Mouse (Mus musculus): Measurements from ENCODE around the gene Stra6. TPM values are rescaled to one million over a fixed set of nuclear protein-coding genes. Genes with fewer than 3 reads are reported as not detected.

The Stra6 gene
- total RNA-seq, 2 experiments from 2014 or later, result 1.1 to 1.5 TPM

DNA sequence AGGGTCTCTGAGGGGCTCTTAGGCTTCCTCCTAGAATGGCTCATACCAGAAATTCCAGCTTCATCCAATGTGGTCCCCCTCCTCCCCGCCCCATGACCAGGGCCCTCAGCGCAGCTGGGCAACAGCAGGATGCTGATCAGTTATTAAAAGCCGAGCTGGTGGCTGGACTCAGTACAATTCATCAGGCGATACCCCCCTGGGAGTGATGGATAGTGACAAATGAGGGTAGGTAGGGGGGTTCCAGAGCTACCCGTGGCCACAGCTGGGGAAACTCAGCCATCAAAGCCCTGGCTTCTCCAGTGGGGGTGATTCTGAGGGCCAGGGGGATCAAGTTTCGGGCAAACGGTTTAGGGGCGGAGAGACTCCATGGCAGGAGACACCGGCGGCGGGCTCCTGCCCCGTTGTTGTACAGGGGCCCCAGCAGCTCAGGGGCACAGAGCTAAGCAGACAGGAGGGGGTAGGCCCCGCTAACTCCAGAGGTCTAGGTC lies 65.4 kb downstream of the Stra6 start:
- no peak for DNase-seq (ENCODE audit: low spot score in 2 of 2)

- no peak for DNase-seq (ENCODE audit: low spot score in 2 of 2)
Measured at GRCm38 (mm10) chr9:58129508-58129907, 65.9 kb downstream of the Stra6 start.

- no peak for DNase-seq (ENCODE audit: low spot score in 2 of 2)
Measured at GRCm38 (mm10) chr9:58130909-58131308, 67.3 kb downstream of the Stra6 start.

GRCm38 (mm10) chr9:58131735-58132134 lies 68.1 kb downstream of the Stra6 start:
- no peak for DNase-seq (ENCODE audit: low spot score in 2 of 2)

DNA sequence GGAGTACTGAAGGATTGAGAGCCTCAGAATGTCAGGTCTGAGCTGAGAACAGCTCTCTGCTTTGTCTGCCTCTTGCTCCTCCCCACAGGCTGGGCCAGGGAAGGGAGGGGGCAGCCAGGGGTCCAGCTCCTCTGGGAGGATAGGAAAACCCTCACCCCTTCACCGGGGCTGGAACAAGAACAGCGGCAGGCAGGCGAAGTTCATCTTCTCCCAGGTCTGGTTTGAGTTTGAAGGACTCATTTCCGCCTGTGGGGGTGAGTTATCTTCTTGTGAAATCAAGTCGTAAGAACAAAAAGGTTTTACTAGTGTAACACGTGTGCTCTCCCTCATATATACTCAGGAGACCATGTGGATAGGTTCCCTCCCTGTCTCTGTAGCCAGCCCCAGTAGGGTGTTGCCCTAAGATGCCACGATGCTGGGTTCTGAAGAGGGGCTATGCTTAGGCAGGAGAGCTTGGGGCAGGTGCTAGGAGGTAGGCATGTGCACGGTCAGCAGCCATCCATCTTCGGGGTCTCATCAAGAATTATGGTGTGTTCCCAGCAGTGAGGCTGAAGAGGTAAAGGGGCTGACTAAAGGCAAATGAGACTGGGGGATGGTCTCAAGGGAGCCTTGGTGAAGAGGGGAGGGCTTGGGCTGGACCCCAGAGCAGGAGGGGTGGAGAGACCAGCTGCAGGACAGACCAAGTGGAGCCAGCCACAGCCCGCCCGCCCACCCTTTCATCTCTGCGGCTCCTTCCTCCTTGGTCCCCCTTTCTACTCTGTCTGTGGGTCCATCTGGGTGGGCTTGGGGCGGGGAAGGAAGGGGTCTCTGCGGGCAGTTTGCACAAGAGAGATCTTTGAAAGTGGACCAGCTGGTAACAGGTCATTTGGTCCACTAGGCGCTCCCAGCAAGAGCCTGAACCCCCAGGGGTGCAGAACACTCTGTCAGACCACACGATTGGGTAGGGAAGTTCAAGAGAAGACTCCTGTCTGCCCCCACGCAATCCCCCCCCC lies 70.6 kb downstream of the Stra6 start:
- no peak for DNase-seq (ENCODE audit: low spot score in 2 of 2)

DNA sequence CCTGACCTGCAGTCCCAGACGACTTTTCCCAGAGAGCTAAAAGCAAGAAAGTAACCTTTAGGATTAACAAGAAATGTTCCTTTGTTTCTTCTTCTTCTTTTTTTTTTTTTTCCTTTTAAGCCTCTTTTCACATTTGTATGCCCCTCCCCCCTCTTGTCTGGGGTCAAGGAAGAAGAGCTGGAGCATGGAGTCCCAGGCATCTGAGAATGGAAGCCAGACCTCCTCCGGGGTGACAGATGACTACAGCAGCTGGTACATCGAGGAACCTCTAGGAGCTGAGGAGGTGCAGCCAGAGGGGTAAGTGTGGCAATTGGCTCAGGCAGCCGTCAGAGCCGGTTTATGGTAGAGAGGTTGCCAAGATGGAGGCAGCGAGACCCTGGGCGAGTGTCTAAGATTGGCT lies 71.3 kb downstream of the Stra6 start:
- DNase-seq (ENCODE audit: low spot score in 2 of 2), result no peak

GRCm38 (mm10) chr9:58135921-58136321 lies 72.3 kb downstream of the Stra6 start:
- DNase-seq (ENCODE audit: low spot score in 2 of 2), result no peak

DNA sequence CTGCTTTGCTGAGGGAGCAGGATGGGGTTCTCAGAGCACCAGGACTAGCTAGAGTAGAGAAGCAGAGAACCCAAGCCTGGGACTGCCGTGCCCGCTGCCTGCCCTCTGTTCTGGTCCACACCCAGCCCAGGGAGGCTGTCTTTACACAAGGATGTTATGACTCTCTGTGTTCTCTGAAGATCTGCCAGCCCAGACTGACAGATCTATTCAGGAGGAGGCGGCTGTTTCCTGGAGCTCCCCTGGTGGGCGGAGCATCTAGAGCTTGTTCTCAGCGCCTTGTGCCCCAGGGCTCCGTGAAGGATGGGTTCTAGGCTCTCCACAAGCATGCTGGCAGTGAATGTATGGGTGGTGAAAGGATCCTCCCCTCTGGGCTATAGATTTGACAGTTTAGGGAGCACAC lies 76.4 kb downstream of the Stra6 start:
- DNase-seq (ENCODE audit: low spot score in 2 of 2), result no peak

- no peak for DNase-seq (ENCODE audit: low spot score in 2 of 2)
Measured at GRCm38 (mm10) chr9:58143419-58143818, 79.8 kb downstream of the Stra6 start.

DNA sequence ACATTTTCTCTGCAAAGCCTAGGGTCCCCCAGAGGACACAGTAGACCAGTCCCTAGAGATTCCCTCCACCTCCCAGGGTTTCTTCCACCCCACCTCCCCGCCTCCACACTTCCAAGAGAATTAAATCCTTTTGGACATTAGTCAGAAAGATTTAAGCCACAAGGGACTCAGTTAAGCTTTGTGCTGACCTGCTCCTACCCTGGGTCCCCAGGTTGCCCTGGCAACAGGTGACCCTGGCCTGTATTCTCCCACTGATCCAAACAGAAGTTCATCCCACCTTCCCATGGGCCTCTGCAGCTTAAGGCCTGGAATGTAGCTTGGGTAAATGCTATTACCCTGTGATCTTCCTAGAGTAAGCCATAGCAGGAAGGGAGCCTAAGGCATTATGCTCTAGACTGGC lies 81.1 kb downstream of the Stra6 start:
- no peak for DNase-seq (ENCODE audit: low spot score in 2 of 2)

GRCm38 (mm10) chr9:58145417-58145816 lies 81.8 kb downstream of the Stra6 start:
- no peak for DNase-seq (ENCODE audit: low spot score in 2 of 2)

DNA sequence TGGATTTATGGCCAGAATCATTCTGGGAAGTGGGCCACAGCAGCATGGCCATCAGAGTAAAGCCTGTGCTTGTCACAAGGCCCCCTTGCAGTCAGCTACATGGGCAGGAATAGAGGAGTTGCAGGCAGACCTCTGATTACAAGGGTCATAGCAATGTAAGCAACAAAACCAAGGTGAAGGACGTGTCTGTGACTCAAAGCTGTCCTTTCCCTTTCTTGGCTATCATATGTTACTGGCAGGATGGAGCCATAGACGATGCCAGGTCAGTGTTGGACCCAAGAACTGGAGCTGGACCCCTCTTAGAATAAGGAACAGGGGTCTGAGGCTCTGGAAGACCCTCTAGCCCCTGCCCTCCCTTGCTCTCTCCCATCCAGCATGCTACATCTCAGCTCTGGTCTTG lies 85.2 kb downstream of the Stra6 start:
- peak in 1 of 2 experiments; percentile 14 for DNase-seq (ENCODE audit: low spot score in 2 of 2)

DNA sequence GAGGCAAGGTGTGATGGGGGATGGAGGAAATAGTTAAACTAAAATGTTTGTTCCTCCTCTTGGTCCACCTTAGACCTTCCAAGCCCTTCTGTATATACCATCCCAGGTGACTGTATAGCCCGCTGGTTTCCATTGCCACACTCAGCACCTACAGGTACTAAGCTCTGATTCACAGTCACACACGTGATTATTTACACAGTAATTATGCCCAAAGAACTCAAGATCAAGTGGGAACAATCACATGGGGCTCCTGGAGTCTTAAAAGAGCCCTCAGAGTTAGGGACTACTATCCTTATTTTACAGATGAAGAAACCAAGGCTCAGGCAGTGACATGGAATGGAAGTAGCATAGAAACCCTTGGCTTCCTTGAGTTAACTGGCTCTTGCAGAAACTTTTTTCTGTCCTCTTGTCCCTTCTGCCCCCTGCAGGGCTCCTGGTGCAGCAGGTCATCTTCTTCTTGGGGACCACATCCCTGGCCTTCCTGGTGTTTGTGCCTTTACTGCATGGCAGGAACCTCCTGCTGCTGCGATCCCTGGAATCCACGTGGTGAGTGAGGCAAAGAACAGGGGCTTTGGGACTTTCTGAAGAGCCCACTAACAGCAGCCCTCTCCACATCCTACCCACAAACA lies 87.3 kb downstream of the Stra6 start:
- DNase-seq (ENCODE audit: low spot score in 2 of 2), result no peak

- DNase-seq (ENCODE audit: low spot score in 2 of 2), result no peak
Measured at GRCm38 (mm10) chr9:58153095-58153494, 89.5 kb downstream of the Stra6 start.

DNA sequence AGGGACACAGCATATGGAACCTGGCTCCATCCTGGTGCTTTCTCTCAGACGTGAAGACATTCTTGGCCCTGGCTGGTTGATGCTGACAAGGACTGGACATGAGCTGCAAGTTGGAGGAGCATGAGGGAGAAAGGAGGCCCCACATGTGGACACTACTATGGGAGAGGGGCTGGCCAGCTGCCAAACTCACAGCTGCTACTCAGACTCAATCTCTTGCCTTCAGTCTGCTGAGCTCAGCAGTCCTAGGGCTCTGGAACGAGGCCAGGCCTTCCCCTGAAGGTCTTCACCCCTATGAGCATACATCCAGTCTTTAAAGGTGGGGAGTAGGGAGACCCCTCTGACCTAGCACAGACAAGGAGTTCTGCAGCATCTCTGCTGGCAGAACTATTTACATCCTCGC lies 91.8 kb downstream of the Stra6 start:
- DNase-seq (ENCODE audit: low spot score in 2 of 2), result no peak

DNA sequence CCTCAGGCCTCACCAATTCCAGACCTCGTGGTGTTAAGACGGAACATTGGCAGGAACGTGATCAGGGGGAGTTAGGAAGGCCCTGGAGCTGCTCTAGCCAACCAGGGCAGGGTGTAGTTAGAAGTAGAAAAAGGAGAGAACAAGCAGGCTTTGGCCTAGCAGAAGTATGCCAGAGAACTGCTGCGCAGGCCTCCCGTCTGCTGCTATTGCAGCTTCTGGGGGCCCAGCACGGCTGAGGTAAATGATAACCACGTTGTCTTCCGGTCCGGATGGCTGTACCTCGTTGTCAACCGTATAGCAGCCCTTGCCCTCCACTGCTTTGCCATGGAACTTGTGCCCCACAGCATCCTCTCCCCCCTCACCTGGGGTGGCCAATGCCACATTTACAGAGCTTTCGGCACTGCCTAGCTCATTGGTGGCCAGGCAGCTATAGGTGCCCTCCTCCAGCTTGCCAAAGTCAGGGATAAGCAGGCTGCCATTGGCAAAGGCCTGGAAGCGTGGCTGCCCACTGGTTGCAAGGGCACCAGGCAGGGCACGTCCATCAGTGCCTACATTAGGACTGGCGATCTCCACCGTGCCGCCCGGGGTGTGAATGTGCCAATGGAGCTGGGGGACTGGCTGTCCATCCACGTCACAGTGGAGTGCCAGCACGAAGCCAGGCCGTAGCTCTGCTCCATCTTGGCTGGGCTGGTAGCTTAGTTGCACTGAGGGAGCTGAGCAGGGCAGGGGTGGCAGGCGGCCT lies 93.4 kb downstream of the Stra6 start:
- no peak for DNase-seq (ENCODE audit: low spot score in 2 of 2)

- no peak for DNase-seq (ENCODE audit: low spot score in 2 of 2)
Measured at GRCm38 (mm10) chr9:58157838-58158237, 94.2 kb downstream of the Stra6 start.

- DNase-seq (ENCODE audit: low spot score in 2 of 2), result no peak
Measured at GRCm38 (mm10) chr9:58158541-58159311, 95.1 kb downstream of the Stra6 start.

GRCm38 (mm10) chr9:58159855-58160254 lies 96.3 kb downstream of the Stra6 start:
- no peak for DNase-seq (ENCODE audit: low spot score in 2 of 2)

- DNase-seq (ENCODE audit: low spot score in 2 of 2), result no peak
Measured at GRCm38 (mm10) chr9:58160315-58160714, 96.7 kb downstream of the Stra6 start.

DNA sequence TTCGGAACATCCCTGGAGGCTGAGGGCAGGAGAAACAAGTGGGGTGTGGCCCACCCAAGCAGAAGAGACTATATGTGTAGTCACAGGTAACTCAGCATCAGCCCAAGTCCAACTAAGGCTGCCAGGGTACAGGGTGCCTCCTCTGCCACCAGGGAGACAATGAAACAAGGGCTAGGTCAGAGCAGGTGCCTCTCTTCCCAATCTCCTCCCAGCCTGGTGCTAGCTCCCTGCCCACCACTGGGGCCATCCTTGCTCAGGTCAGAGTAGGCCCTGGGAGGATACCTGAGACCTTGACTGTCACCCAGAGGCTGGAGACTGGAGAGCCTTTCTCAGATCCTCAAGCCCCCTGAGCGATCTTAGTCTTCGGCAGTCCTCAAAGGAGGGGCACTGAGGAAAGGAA lies 98.6 kb downstream of the Stra6 start:
- no peak for DNase-seq (ENCODE audit: low spot score in 2 of 2)

Measured in adrenal gland, adult 18-20 months (tissue).